Mouse (Mus musculus) gastrocnemius, postnatal 4 days (tissue): ENCODE data around the gene Rgs8. TPM values are rescaled to one million over a fixed set of nuclear protein-coding genes. Genes with fewer than 3 reads are reported as not detected.

Experiments
- DNase-seq, 2 experiments: peaks; one replicate each; pipeline ENCODE4 v3.0.0; 2021 to 2022; ENCODE audit warnings: low spot score in 2 of 2, mixed read lengths in 2 of 2
- long read RNA-seq, 2 experiments: library from polyadenylated mRNA; stranded (forward); transcript quantifications; one replicate each; pipeline ENCODE4 v2.0.0; 2021
- total RNA-seq, 2 experiments: library from RNA; stranded (reverse); gene quantifications; 2 replicates each; pipeline ENCODE4 v1.2.3; 2021

Rgs8 gene
- total RNA-seq = 1 to 10 TPM; 2.1 to 2.5 TPM
- long read RNA-seq, experiment 1, partial matches to known transcripts = 2 of 3 reads
- long read RNA-seq, experiment 1, other reads (novel, unspliced or antisense) = 1 of 3 reads
- long read RNA-seq, experiment 2, partial matches to known transcripts = 1 of 1 reads
- long read RNA-seq, experiment 2, other reads (novel, unspliced or antisense) = 0 of 1 reads

- DNase-seq = no peak
Measured at GRCm38 (mm10) chr1:153652938-153653623, at the start of gene Rgs8. Rgs8 (plus strand) TSS chr1:153653025.

- no peak for DNase-seq
Measured at GRCm38 (mm10) chr1:153617340-153617830, 35.4 kb upstream of the Rgs8 start.

GRCm38 (mm10) chr1:153623036-153623435 is 29.8 kb upstream of the Rgs8 start:
- no peak for DNase-seq

- DNase-seq = no peak
Measured at GRCm38 (mm10) chr1:153632686-153633085, 20.1 kb upstream of the Rgs8 start.

GRCm38 (mm10) chr1:153635056-153635455 is 17.8 kb upstream of the Rgs8 start:
- peak in 1 of 2 experiments; percentile 14 for DNase-seq

GRCm38 (mm10) chr1:153635521-153635920 is 17.3 kb upstream of the Rgs8 start:
- DNase-seq = peak; percentile 47 to 70

GRCm38 (mm10) chr1:153636821-153637220 is 16.0 kb upstream of the Rgs8 start:
- DNase-seq = no peak

GRCm38 (mm10) chr1:153641492-153641939 is 11.3 kb upstream of the Rgs8 start:
- peak; percentile 62 to 81 for DNase-seq

- DNase-seq = peak; percentile 74 to 90
Measured at GRCm38 (mm10) chr1:153641940-153642501, 10.8 kb upstream of the Rgs8 start.

- DNase-seq = no peak
Measured at GRCm38 (mm10) chr1:153653674-153654073, 849 bp downstream of the Rgs8 start.

- DNase-seq = no peak
Measured at GRCm38 (mm10) chr1:153659666-153660065, 6.8 kb downstream of the Rgs8 start.

- DNase-seq = no peak
Measured at GRCm38 (mm10) chr1:153660982-153661688, 8.3 kb downstream of the Rgs8 start.

- DNase-seq = peak in 1 of 2 experiments; percentile 24
Measured at GRCm38 (mm10) chr1:153661689-153662002, 8.8 kb downstream of the Rgs8 start.

GRCm38 (mm10) chr1:153662362-153662761 is 9.5 kb downstream of the Rgs8 start:
- no peak for DNase-seq

GRCm38 (mm10) chr1:153665066-153665715 is 12.4 kb downstream of the Rgs8 start:
- DNase-seq = peak in 1 of 2 experiments; percentile 50

- DNase-seq = no peak
Measured at GRCm38 (mm10) chr1:153666236-153666635, 13.4 kb downstream of the Rgs8 start.

- peak in 1 of 2 experiments; percentile 27 for DNase-seq
Measured at GRCm38 (mm10) chr1:153667244-153667727, 14.5 kb downstream of the Rgs8 start.

- DNase-seq = no peak
Measured at GRCm38 (mm10) chr1:153667781-153668180, 15.0 kb downstream of the Rgs8 start.

- no peak for DNase-seq
Measured at GRCm38 (mm10) chr1:153669086-153669485, 16.3 kb downstream of the Rgs8 start.

GRCm38 (mm10) chr1:153669728-153670127 is 16.9 kb downstream of the Rgs8 start:
- no peak for DNase-seq

GRCm38 (mm10) chr1:153671352-153671751 is 18.5 kb downstream of the Rgs8 start:
- DNase-seq = no peak
